Mouse (Mus musculus) liver, adult (tissue): Measurements from ENCODE around the gene Rbfox3.

Source experiments
- GATA4 ChIP-seq: IDR thresholded peaks from 2 replicates; pipeline ENCODE4 v1.6.1; 2014; ENCODE audit warnings: mild to moderate bottlenecking, low read length; ENCODE audit not compliant: insufficient replicate concordance

Rbfox3 gene

DNA sequence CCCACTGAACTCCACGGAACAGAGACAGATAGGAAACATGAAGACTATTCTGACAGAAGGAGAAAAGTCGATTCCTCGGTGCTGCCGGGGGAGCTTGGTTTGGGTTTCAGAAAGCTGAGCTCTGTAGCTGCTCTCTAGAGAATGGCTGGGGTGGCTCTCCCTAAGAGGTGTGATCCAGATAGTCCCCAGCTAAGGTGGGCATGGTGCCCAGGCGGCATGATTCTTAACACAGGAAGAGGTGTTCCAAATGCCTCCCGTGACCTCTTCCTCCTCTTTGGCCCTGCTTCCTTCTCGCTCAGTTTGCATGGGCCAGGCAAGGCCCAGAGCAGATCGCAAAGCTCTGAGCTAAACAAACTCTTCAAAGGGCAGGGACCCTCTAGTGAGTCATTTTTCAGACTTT, 243.0 kb downstream of the Rbfox3 start:
- TF ChIP-seq GATA4 = no peak

DNA sequence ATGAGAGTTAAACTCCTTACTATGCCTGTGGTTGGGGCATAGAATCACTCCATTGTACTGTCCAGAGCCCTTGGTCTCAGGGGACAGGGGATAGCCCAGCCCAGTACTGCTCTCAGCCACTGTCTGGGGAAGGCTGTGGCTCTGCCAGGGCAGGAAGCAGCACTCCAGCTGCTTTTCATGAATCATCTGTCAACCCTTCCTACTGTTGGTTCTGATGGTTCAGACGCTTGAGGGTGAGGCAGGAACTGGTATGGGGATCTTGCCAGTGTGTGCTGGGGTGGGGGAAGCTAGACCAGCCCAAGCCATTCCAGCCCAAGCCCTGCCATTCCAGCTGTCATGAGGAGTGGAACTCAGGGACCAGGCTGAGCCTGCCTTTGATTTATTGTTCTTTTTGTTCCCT, 243.5 kb downstream of the Rbfox3 start:
- TF ChIP-seq GATA4 = no peak

DNA sequence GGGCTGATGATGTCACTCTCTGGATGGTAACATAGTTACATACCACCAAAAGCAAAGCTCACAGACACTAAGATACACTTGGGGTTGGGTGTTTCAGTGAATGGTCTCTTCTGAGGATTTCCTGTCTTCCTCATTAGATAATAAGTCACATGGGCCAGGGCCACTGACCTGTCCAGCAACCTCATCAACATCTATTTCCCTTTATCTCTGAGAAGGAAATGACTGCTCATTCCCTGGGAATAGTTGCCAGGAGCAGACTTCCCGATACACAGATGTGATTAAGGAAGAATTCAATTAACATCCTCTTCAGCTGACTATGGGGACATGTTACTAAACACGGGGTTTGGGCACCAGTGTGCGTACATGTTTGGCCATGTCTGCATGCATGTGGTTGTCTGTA, 245.2 kb downstream of the Rbfox3 start:
- TF ChIP-seq GATA4 = peak; percentile 93

DNA sequence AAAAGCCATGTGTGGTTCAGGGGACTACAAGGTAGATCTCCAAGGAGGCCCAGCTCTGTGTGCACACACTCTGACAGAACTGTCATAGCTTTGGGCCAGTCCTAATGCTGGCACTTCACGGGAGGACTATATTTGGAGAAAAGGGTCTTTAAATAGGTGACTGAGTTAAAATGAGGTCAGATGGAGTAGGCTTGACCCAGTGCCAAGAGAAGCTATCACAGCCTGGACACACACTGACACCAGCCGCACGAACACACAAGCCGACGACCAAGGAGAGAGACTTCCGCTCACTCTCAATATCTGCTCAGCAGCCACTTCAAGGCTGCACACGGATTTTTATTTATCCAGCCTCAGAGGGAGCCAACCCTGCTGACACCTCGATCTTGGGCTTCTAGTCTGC, 248.1 kb downstream of the Rbfox3 start:
- TF ChIP-seq GATA4 = no peak

DNA sequence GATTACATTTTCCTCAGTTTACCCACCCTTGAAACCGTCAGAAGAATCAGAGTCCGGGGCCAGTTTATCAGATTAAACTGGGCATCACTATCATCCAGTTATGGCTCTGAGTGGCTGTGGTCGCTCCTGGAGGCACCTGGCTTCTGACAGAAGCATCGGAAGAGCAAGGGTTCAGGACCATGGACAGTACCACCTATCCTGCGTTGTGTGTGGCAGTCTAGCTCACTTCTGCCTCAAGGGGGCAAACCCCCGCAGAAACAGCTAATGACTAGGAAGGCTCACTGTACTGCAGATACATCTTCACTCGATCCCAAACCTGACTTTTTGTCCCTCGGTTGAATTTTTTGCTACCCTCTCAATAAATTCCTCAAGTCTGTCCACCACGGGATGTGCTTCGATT, 252.1 kb downstream of the Rbfox3 start:
- no peak for TF ChIP-seq GATA4

DNA sequence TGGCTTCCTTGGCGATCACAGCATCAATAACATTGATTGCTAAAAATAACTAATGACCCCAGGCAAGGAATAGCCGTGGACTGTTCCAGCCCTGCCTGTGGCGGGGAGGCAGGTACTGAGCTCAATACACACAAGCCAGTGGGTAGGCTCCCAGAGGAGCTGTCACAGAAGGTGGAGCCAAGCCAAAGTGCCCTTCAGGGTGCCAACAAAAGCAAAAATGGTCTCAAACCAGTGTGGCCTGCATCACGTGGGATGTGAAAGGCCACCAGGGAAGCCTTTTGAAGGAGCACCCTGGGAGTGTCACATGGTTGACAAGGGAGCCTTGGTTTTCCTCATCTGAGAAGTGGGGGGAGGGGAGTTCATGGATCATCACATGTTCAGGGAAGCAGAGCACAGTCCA, 255.6 kb downstream of the Rbfox3 start:
- no peak for TF ChIP-seq GATA4

DNA sequence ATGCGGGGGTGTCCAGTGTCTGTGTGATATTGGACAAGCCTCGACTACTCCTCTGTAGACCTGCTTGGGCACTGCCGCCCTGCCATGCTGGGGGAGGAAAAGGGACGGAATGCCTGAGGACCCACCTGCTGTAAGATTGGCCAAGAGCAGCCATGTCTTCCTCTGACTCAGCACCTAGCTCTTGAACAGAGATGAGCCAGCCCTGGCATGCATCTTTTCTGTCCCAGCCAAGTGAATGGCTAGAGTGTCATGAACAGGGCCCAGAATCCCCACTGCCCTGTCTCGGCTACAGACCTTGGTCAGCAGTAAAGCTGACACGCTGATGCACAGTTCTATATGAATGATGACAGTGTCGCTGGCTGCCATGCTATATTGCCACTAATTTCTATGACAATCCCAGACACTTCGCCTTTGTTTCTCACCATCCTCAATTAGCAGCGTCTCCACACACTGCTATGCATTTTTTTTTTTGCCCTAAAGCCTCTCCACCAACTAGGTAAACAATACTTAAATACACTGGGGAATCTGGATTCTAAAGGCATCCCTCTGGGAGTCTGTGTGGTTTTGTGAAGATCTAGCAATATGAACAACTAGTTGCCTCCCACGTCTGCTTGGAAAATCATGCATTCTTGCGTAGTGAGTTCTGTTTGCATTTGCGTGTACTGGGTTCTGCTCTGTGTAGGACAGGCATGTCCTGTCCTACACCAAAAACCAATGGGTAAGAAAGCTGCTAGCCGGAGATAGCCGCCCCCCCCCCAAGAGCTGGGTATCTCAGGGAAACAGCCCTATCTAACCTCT, 257.7 kb downstream of the Rbfox3 start:
- TF ChIP-seq GATA4 = no peak

DNA sequence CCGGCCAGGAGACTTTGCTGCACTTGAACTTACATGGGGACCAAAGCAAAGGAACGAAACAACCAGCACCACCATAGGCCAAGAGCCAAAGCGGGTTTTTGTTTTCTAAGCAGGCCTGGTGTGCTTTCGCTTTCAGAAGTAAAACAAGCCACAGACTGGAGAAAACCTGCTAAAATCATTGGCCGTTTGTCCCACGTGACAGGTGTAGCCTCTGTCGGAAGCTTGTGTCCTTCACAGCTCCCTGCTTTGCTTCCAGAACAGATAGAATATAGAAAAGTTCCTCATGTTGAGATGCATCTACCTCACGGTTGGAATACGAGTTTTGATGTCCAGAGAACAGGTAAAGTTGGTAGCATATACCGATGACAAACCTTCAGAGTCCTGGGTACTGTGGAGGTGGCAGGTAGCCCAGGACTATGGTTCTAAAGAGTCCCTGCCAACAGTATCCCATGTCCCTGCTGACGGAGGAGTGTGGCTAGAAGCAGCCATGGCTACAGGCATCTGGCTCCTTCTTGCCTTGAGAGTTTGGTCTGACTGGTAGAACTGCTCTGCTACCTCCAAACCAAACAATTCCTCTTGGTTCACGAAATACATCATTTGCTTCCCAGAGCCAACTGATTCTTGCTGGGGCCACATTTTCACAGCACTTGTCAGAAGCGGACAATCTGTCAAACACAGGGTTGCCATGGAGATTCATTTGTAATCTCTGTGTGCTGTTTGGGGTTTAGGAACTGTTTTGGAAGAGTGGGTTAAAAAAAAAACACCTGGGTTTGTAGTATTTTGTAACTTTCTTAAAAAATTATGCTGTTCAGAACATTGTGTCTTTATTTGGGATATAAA, 258.8 kb downstream of the Rbfox3 start:
- no peak for TF ChIP-seq GATA4

DNA sequence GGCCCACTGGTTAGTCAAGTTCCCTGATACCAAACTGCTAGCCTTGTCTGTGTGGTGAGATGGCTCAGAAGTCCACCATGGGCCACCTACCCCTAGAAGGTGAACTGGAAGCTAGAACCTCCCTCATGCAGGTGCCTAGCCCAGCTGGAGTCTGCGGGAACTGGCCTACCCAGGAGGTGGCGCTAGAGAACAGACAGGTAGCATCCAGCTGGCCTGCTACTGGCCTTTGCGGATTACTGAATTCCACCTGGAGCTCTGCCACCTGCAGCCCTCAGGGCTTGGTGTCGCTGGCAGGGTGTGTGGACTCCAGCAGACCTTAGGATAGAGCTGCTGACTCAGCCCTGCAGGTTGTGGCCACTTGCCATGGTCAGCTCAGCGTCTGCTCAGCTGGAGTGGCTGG, 263.0 kb downstream of the Rbfox3 start:
- no peak for TF ChIP-seq GATA4

DNA sequence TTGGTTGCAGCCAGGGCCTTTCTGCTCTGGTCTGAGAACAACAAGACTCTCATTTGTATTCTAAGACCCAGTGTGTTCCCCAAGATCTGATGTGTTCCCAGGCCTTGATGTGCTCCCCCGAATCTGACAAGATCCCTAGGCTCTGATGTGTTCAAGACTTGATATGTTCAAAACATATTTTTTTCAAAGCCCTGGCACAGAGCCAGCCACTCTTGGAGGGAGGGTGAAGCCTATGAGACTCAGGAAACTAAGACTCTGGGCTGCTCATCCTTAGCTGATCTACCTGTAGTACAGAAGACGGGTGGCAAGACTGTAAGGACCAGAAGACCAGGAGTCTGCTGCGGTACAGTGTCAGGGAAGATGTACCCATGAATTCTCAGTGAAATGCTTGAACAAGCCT, 264.5 kb downstream of the Rbfox3 start:
- TF ChIP-seq GATA4 = no peak

DNA sequence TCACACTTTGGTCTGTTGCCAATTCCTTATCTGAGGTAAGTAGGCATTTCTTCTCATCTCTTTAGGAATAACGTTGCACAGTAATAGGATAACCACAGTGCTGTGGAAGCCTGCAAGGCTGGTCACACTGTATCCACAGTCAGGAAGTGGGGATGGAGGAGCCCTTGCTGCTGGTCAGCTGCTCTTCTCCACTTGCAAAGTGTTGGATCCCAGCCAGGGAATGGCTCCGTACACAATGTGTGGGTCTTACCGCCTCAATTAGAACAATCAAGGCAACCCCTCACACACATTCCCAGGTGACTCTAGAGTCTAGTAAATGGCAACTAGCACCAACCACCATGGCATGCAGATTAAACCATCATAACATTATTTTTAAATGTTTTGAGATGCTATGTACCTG, 266.2 kb downstream of the Rbfox3 start:
- no peak for TF ChIP-seq GATA4

DNA sequence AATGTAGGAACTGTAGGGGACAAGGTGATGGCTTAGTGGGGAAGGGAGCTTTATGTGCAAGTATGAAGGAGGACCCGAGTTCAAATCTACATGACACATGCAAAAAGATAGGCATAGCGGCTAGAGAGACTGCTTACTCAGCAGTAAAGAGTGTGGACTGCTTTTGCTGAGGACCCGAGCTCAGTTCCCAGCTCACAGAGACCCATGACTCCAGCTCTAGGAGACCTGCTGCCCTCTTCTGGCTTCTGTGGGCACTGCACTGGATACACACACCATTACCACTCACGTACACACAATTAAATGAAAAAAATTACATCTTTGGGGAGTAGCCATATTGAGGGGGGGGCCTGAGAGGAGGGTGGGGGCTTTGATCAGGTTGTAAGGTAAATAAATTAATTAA, 270.7 kb downstream of the Rbfox3 start:
- TF ChIP-seq GATA4 = no peak

DNA sequence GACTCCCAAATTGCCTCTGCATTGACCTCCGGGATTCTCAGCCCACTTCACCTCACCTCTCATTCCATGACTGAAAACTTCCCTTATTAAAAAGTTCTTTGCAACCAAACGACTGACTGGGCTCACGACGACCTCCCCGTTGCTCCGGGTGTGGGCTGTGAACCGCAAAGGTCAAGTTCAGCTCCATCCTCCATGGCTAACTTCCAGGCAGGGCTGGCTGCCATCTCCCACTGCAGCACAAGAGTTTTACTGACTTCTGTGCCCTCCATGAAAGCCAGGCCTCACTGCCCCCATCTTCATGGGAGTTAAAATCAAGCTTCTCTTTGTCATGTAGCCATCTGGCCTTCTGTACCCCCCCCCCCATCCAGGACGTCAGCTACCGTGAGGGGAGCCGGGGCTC, 273.7 kb downstream of the Rbfox3 start:
- no peak for TF ChIP-seq GATA4

DNA sequence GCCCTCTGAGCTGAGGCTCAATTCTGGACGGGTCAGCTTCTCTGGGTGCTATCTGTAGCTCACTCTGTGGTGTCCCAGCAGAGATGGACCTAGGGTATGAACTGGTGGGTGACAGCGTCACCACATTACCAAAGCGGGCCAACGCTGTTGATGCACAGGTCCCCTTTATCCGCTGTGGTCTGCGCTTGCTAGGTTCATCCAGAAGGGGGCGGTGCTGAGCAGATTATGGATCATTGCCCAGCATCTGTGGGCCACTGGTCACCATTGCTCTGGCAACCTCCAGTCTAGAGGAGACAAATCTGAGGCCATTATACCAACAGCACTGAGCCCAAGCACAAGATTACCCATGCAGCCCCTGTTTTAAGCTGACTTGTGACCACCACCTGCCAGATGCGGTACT, 276.8 kb downstream of the Rbfox3 start:
- TF ChIP-seq GATA4 = no peak

DNA sequence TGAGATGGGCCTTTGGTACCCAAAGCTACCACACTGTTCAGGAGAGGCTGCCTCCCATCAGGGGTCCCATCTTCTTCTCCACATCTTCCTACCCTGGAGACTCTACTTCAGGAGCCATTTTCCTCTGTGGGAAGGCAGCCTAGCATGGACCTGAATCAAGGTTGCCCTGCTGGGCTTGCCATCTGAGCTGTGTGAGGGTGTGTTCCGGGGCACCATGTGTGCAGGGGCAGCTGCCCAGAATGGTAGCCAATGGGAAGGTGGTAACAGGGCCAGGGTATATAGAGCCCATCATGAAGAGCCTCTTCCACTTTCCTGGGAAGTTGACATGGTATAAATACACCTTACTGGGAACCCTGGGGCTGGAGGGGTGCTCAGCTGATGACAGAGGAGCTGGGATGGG, 281.7 kb downstream of the Rbfox3 start:
- no peak for TF ChIP-seq GATA4

DNA sequence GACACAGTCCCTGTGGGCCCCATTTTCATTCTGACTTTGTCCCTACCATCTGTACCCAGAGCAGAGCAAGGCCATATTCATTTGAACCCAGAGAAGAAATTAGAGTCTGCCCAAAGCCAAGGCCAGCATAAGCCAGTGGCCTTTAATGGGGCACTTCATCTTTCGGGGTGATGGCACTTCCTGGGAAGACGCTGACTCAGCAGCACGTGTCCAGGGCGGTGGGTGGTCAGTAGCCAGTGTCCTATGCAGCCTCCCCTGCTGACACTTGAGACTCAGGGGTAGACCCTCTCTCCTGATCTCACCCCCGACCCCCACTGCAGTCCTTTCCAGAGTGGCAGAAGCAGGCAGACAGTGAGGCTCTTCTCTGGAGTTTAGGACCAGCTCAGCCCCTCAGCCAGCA, 283.9 kb downstream of the Rbfox3 start:
- TF ChIP-seq GATA4 = no peak
